Comparison of ENCODE assay signal across 8 mouse cellular contexts in the genomic region with DNA sequence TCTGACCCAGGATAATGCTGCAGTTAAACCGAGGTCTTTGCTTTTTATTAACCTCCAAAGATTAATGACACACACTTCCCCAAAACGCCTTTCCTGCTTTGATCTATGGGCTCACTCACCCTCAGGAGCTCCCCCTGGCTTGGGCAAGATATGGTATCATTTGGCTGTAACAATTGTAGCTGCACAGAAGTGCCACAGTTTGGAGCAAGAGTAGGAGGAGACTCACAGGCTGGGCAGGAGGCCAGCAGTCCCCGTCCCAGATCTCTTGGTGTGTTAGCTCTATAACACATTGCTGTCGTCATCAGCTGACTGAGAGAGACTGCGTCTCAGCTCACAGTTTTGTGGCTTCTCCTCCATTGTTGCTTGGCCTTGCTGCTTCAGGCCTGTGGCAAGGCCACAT. TPM values are rescaled to one million over a fixed set of nuclear protein-coding genes. Genes with fewer than 3 reads are reported as not detected.
DNase-seq lines count a peak whose midpoint lies in the region; ATAC-seq and TF ChIP-seq lines count a peak whose summit lies in the region.

No protein-coding gene starts in this region.

- H3K4me2 ChIP-seq in hindbrain, embryonic 13.5 days = no peak overlapping the region
- H3K4me2 ChIP-seq in midbrain, embryonic 11.5 days = no peak overlapping the region

- WGBS in hindbrain, embryonic 13.5 days = 10% methylated on average over 5 of the region's 5 CpGs
- WGBS in midbrain, embryonic 11.5 days = 30% methylated on average over 5 of the region's 5 CpGs

- ATAC-seq in hindbrain, embryonic 13.5 days (ENCODE audit: low FRiP score) = no peak
- no peak for ATAC-seq in midbrain, embryonic 11.5 days (ENCODE audit: low FRiP score)

- no peak for TF ChIP-seq POLR2A in brain, embryonic 14.5 days (IDR thresholded peaks at IDR 0.05; ENCODE audit: borderline replicate concordance, extremely low read depth, insufficient read depth, insufficient read length, poor library complexity, severe bottlenecking)

- TF ChIP-seq CTCF in brain, embryonic 14.5 days (IDR thresholded peaks at IDR 0.05; ENCODE audit: borderline replicate concordance, extremely low read depth, insufficient read depth, insufficient read length) = no peak

- H3K9me3 ChIP-seq in hindbrain, embryonic 13.5 days = no peaks in the 10 kb centered on the region
- H3K9me3 ChIP-seq in midbrain, embryonic 11.5 days (ENCODE audit: control insufficient read depth, low read length) = no peaks in the 10 kb centered on the region

- H3K4me1 ChIP-seq in hindbrain, embryonic 13.5 days (replicated peaks) = peaks cover 78% of the 10 kb centered on the region
- H3K4me1 ChIP-seq in midbrain, embryonic 11.5 days (ENCODE audit: control insufficient read depth, insufficient read depth, low read length) = peaks cover 63% of the 10 kb centered on the region

- no peaks in the 10 kb centered on the region for H3K27me3 ChIP-seq in hindbrain, embryonic 13.5 days
- H3K27me3 ChIP-seq in midbrain, embryonic 11.5 days (ENCODE audit: control insufficient read depth, insufficient read depth, low read length) = no peaks in the 10 kb centered on the region

- 0 out of 2 replicates have a peak, but pooled peaks cover 5% of the 10 kb centered on the region for H3K36me3 ChIP-seq in hindbrain, embryonic 13.5 days
- no peaks in the 10 kb centered on the region for H3K36me3 ChIP-seq in midbrain, embryonic 11.5 days (ENCODE audit: control insufficient read depth, insufficient read depth, low read length)

- H3K4me3 ChIP-seq in hindbrain, embryonic 13.5 days = no peak overlapping the region
- no peak overlapping the region for H3K4me3 ChIP-seq in midbrain, embryonic 11.5 days (ENCODE audit: low read depth, low read length)

- DNase-seq in left cerebral cortex, adult 18-20 months (ENCODE audit: low spot score in 2 of 2) = peak; percentile 75 to 78
- DNase-seq in left cerebral cortex, postnatal 10 days (ENCODE audit: extremely low spot score in 1 of 2, low spot score in 2 of 2) = no peak
- DNase-seq in brain, embryonic 14.5 days (ENCODE audit: low read depth) = peak; percentile 95
- DNase-seq in left cerebral cortex, postnatal 36 days (ENCODE audit: low spot score in 2 of 2) = peak; percentile 53 to 74
- no peak for DNase-seq in midbrain, embryonic 11.5 days (ENCODE audit: low spot score, missing footprints)
- no peak for DNase-seq in spleen, postnatal 4 days (ENCODE audit: low spot score in 2 of 2)
- DNase-seq in frontal cortex, postnatal 25 days (ENCODE audit: low spot score in 2 of 2) = no peak

- peak overlapping the region; percentile 85 for H3K27ac ChIP-seq in hindbrain, embryonic 13.5 days
- H3K27ac ChIP-seq in midbrain, embryonic 11.5 days (ENCODE audit: low read depth, low read length) = peak overlapping the region; percentile 48; the same call in 1 of the 2 replicates

- intact Hi-C loops in left cerebral cortex, postnatal 10 days (cut with DNase I) = no loop called here
- intact Hi-C loops in left cerebral cortex, postnatal 36 days (cut with DNase I) = no loop called here

- H3K9ac ChIP-seq in hindbrain, embryonic 13.5 days = no peak overlapping the region
- no peak overlapping the region; the same call in 1 of the 2 replicates for H3K9ac ChIP-seq in midbrain, embryonic 11.5 days (ENCODE audit: low read length)

RNA-seq across cellular contexts. Expression of a gene that starts 35.1 kb away (rescaled TPM):
- total RNA-seq in left cerebral cortex, adult 18-20 months (2021) = under 1 TPM; 0.28 to 0.37 TPM
- under 1 TPM; 0.45 to 0.47 TPM for total RNA-seq in left cerebral cortex, postnatal 10 days (2021)
- 4.6 and 5.0 TPM in 2 replicates for polyA plus RNA-seq in brain, embryonic 14.5 days (2012; rRNA removed)
- polyA plus RNA-seq in hindbrain, embryonic 13.5 days (2015; fragmentation: Nextera tagmentation; extraction: Ambion mirVana) = 0.38 and 0.53 TPM in 2 replicates
- under 1 TPM; 0.10 to 0.41 TPM for total RNA-seq in left cerebral cortex, postnatal 36 days (2021)
- 0.15 and 0.18 TPM in 2 replicates for polyA plus RNA-seq in midbrain, embryonic 11.5 days (2014; fragmentation: Nextera tagmentation; extraction: Ambion mirVana)

Comparison
In these comparisons a context has a peak if more than half of its experiments do, and no peak if none do; other contexts are left out.
1. DNase-seq: peak in left cerebral cortex, adult 18-20 months (2 of 2), brain, embryonic 14.5 days (single experiment) and left cerebral cortex, postnatal 36 days (2 of 2); none in left cerebral cortex, postnatal 10 days (0 of 2), midbrain, embryonic 11.5 days (single experiment), spleen, postnatal 4 days (0 of 2) and frontal cortex, postnatal 25 days (0 of 2).